Mouse (Mus musculus) liver, embryonic 16.5 days (tissue): ENCODE measurements around the gene Tdo2. TPM values are rescaled to one million over a fixed set of nuclear protein-coding genes. Genes with fewer than 3 reads are reported as not detected.

ENCODE experiments used
- ATAC-seq: fragments of 200-750 bp; cut with Nextera tagmentation; 2 replicates; pipeline ENCODE4 v1.8.0; 2017; ENCODE audit warnings: low read depth, mild to moderate bottlenecking, moderate number of reproducible peaks, moderate library complexity
- H3K27ac ChIP-seq: fragments of 300-500 bp; sonication (generic); 2 replicates; pipeline ENCODE4 v1.5.1; 2014; ENCODE audit warnings: mild to moderate bottlenecking, low read length
- H3K27me3 ChIP-seq: fragments of 300-500 bp; sonication (generic); 2 replicates; pipeline ENCODE4 v1.6.1; 2014; ENCODE audit warnings: low read depth, low read length, mixed read lengths; ENCODE audit not compliant: control insufficient read depth, insufficient read depth
- H3K36me3 ChIP-seq: fragments of 300-500 bp; sonication (generic); 2 replicates; pipeline ENCODE4 v1.6.1; 2014; ENCODE audit warnings: mild to moderate bottlenecking; ENCODE audit not compliant: control insufficient read depth, insufficient read depth
- H3K4me1 ChIP-seq: fragments of 300-500 bp; sonication (generic); 2 replicates; pipeline ENCODE4 v1.6.1; 2014; ENCODE audit warnings: low read depth, low read length, mixed read lengths; ENCODE audit not compliant: control insufficient read depth
- H3K4me2 ChIP-seq: fragments of 300-500 bp; sonication (generic); 2 replicates; pipeline ENCODE4 v1.6.1; 2014; ENCODE audit warnings: low read depth, low read length, mixed read lengths
- H3K4me3 ChIP-seq: fragments of 300-500 bp; sonication (generic); 2 replicates; pipeline ENCODE4 v1.5.1; 2014; ENCODE audit warnings: low read depth, mild to moderate bottlenecking, low read length
- H3K9ac ChIP-seq: fragments of 300-500 bp; sonication (generic); 2 replicates; pipeline ENCODE4 v1.6.1; 2014; ENCODE audit warnings: low read depth, low read length
- H3K9me3 ChIP-seq: fragments of 300-500 bp; sonication (generic); replicated peaks from 2 replicates; pipeline ENCODE4 v1.6.1; 2016; ENCODE audit warnings: low read length; ENCODE audit not compliant: control insufficient read depth
- WGBS: fragments of 180-500 bp; shearing (Covaris S2); extraction: QIAGEN DNeasy Blood & Tissue Kit; methylation state at CpG from one replicate; pipeline ENCODE4 v1.1.7; 2014; ENCODE audit not compliant: insufficient replicate concordance; 5-methylcytosine and 5-hydroxymethylcytosine counted together
- polyA plus RNA-seq: library from polyadenylated mRNA; unstranded; fragments of >200 nt; fragmentation: Nextera tagmentation; extraction: Ambion mirVana; gene quantifications from 2 replicates; pipeline ENCODE4 v1.2.1, GENCODE M21; 2015

Gene Tdo2
- polyA plus RNA-seq, 1 experiment from 2014 or later: 0.06 TPM

DNA sequence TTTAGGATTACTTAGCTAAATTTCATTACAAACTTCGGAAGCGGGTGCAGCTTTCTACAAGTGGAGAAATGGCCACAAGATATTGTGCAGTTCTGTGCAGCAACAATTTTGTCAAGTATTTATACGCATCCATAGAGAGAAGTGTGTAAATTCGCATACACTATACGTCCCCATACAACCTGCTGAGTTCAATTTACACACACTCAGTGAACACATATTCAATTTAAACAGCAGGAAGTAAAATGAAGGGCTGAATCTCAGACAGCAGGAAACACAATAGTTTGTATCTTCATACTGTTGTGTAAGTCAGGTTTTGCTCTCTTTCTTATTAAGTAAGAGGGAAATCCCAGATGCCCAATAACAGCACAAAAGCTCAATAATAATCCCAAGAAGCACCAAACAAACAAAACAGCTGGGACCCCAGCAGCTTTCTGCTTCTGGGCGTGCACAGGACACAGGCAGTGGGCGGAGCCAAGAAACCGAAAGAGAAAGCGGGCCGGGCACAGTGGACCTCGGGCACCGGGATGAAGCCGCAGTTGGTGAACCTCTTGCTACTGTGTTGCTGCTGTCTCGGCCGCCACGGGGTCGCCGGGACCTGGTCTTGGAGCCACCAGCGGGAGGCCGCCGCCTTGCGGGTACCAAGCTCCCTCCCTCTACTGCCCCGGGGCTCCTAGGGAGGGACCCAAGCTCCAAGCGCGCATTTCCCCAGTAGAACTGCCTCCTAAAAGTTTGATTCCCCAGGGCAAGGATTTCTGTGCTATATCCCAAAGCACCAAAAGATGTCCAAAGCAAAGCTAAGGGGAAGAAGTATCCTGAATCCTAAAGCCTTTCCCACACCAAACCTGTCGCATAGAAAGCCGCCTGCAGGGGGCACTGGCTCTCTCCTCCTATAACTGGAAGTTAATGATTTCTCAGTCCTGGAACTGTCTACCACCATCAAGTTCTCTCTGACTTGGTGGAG lies 43.6 kb downstream of the Tdo2 start, which contains the start of gene Ctso:
Gene Ctso, plus strand, starts transcription at position 461 of the 961 bp plus-strand sequence.
- no peaks in the 10 kb centered on the region for H3K27me3 ChIP-seq
- H3K4me2 ChIP-seq: peak within 1 kb of the TSS; percentile 57
- peak; percentile 89 for ATAC-seq
- peak within 1 kb of the TSS; percentile 85 for H3K27ac ChIP-seq
- WGBS: 10% methylated on average over 27 of the region's 27 CpGs
- no peaks in the 10 kb centered on the region for H3K9me3 ChIP-seq
- H3K36me3 ChIP-seq: no peaks in the 10 kb centered on the region
- peak within 1 kb of the TSS; percentile 83 for H3K9ac ChIP-seq
- H3K4me3 ChIP-seq: peak within 1 kb of the TSS; percentile 93
- no peaks in the 10 kb centered on the region; the same call in 1 of the 2 replicates for H3K4me1 ChIP-seq

DNA sequence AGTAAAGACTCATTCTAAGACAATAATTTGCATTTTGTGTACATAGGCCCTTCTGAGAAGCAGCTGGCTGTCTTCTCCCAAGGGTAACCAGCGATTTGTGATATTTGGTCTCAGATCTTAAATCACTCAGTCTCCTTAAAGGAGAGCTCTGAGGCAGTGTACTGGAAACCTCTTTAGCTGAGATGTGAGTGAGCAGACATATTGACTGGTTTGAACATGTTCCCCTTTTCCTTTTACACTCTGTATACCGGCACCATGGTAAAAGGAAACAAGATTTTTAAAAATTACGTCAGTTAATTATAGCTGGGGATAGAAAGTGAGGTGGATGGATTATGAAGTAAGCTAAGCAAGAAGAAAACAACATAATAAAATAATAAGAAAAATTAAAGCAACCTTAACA lies 44.3 kb downstream of the Tdo2 start:
- Histone ChIP-seq H3K4me2 (no peak overlapping the region), H3K4me3 (no peak overlapping the region), H3K36me3 (no peaks in the 10 kb centered on the region), H3K27me3 (no peaks in the 10 kb centered on the region), H3K27ac (no peak overlapping the region), H3K4me1 (no peaks in the 10 kb centered on the region; the same call in 1 of the 2 replicates), H3K9ac (no peak overlapping the region), H3K9me3 (no peaks in the 10 kb centered on the region)
- no peak for ATAC-seq
- WGBS: 49% methylated on average over 3 of the region's 3 CpGs

- H3K9ac ChIP-seq: no peak overlapping the region
- H3K27ac ChIP-seq: no peak overlapping the region
- no peaks in the 10 kb centered on the region for H3K9me3 ChIP-seq
- ATAC-seq: no peak
- H3K4me3 ChIP-seq: no peak overlapping the region
- H3K27me3 ChIP-seq: no peaks in the 10 kb centered on the region
- WGBS: 50% methylated on average over 1 of the region's 1 CpGs
- H3K36me3 ChIP-seq: no peaks in the 10 kb centered on the region
- H3K4me2 ChIP-seq: no peak overlapping the region
- H3K4me1 ChIP-seq: no peaks in the 10 kb centered on the region; the same call in 1 of the 2 replicates
Measured at GRCm38 (mm10) chr3:81929073-81929472, 46.9 kb downstream of the Tdo2 start.

DNA sequence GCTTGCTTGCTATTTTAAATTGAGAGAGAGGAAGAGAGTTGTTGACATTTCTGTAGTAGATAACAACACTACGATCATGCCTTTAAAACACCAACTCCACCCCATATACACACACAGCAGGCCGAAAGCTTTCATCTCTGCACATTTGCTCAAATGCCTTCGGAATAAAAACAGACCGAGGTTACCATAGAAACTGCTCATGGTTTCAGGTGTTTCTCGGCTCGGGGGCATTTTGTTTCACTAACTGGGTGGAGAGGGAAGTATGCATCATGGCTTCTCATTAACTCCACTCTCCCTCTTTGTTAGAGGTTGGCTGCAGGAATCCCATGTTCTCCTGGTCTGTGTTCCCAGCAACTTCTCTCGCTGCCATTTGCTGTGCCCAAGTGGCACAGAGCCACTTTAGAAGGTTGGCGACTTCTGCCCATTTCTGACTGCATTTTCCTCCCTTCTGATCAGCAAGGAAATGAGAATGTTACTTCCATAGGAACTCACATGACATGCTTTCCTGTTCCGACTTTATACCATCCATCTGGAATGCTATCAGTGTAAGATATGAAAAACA lies 49.2 kb downstream of the Tdo2 start:
- no peak for ATAC-seq
- Histone ChIP-seq H3K9ac (no peak overlapping the region), H3K36me3 (no peaks in the 10 kb centered on the region), H3K4me2 (no peak overlapping the region), H3K4me1 (no peaks in the 10 kb centered on the region), H3K9me3 (no peaks in the 10 kb centered on the region), H3K27me3 (no peaks in the 10 kb centered on the region), H3K27ac (no peak overlapping the region), H3K4me3 (no peak overlapping the region)
- 52% methylated on average over 9 of the region's 9 CpGs for WGBS

DNA sequence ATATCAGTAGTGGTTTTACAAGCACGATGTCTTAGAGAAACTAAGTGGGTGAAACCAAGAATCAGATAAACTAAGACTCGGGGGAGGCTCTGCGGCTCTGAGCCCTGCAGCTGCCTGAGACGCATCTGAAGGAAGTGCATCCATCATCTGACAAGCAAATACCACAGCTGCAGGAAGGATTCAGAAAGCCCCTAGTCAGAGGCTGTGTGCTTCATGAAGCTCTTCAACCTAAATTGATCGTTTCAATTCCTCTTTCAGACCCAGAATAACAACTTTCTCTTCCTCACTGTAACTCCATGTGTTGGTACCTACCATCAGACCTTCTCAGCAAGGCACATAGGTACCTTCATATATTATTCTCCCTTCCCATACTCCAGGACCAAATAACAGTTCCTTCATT lies 50.1 kb downstream of the Tdo2 start:
- ATAC-seq: no peak
- H3K4me2 ChIP-seq: no peak overlapping the region
- no peak overlapping the region for H3K27ac ChIP-seq
- no peak overlapping the region for H3K4me3 ChIP-seq
- H3K4me1 ChIP-seq: no peaks in the 10 kb centered on the region
- WGBS: 11% methylated on average over 5 of the region's 5 CpGs
- no peaks in the 10 kb centered on the region for H3K9me3 ChIP-seq
- no peaks in the 10 kb centered on the region for H3K36me3 ChIP-seq
- H3K9ac ChIP-seq: no peak overlapping the region
- no peaks in the 10 kb centered on the region for H3K27me3 ChIP-seq

GRCm38 (mm10) chr3:81924931-81925330 lies 51.1 kb downstream of the Tdo2 start:
- ATAC-seq: no peak
- Histone ChIP-seq H3K9me3 (no peaks in the 10 kb centered on the region), H3K4me1 (no peaks in the 10 kb centered on the region), H3K27me3 (no peaks in the 10 kb centered on the region), H3K36me3 (no peaks in the 10 kb centered on the region), H3K27ac (no peak overlapping the region), H3K9ac (no peak overlapping the region), H3K4me2 (no peak overlapping the region), H3K4me3 (no peak overlapping the region)
- 0% methylated on average over 1 of the region's 1 CpGs for WGBS

- no peaks in the 10 kb centered on the region for H3K27me3 ChIP-seq
- H3K9ac ChIP-seq: no peak overlapping the region
- no peaks in the 10 kb centered on the region for H3K4me1 ChIP-seq
- no peak for ATAC-seq
- no peaks in the 10 kb centered on the region for H3K9me3 ChIP-seq
- H3K4me3 ChIP-seq: no peak overlapping the region
- H3K4me2 ChIP-seq: no peak overlapping the region
- WGBS: 32% methylated on average over 4 of the region's 4 CpGs
- no peak overlapping the region for H3K27ac ChIP-seq
- no peaks in the 10 kb centered on the region for H3K36me3 ChIP-seq
Measured at GRCm38 (mm10) chr3:81922910-81923309, 53.1 kb downstream of the Tdo2 start.

GRCm38 (mm10) chr3:81919681-81920080 lies 56.3 kb downstream of the Tdo2 start:
- H3K9ac ChIP-seq: no peak overlapping the region
- H3K9me3 ChIP-seq: no peaks in the 10 kb centered on the region
- 55% methylated on average over 3 of the region's 3 CpGs for WGBS
- H3K27me3 ChIP-seq: no peaks in the 10 kb centered on the region
- no peak overlapping the region for H3K4me2 ChIP-seq
- H3K4me1 ChIP-seq: no peaks in the 10 kb centered on the region
- H3K4me3 ChIP-seq: no peak overlapping the region
- ATAC-seq: no peak
- no peaks in the 10 kb centered on the region for H3K36me3 ChIP-seq
- no peak overlapping the region for H3K27ac ChIP-seq

- Histone ChIP-seq H3K4me1 (no peaks in the 10 kb centered on the region), H3K4me3 (no peak overlapping the region), H3K27ac (no peak overlapping the region), H3K9ac (no peak overlapping the region), H3K9me3 (no peaks in the 10 kb centered on the region), H3K27me3 (no peaks in the 10 kb centered on the region), H3K36me3 (no peaks in the 10 kb centered on the region), H3K4me2 (no peak overlapping the region)
- ATAC-seq: no peak
- 60% methylated on average over 8 of the region's 8 CpGs for WGBS
Measured at GRCm38 (mm10) chr3:81918215-81918614, 57.8 kb downstream of the Tdo2 start.
